Mouse (Mus musculus) macrophage (primary cell): Measurements from ENCODE around the gene Spint3. TPM values are rescaled to one million over a fixed set of nuclear protein-coding genes. Genes with fewer than 3 reads are reported as not detected.

Experiments
- H3K27ac ChIP-seq: fragments of 350-480 bp; formaldehyde crosslinking; 2 replicates; pipeline ENCODE4 v1.9.0; 2021
- H3K36me3 ChIP-seq: fragments of 350-480 bp; formaldehyde crosslinking; 2 replicates; pipeline ENCODE4 v1.9.0; 2021; ENCODE audit errors: inconsistent target
- H3K4me3 ChIP-seq: fragments of 350-480 bp; formaldehyde crosslinking; 2 replicates; pipeline ENCODE4 v1.9.0; 2021; ENCODE audit errors: inconsistent target
- H3K79me2 ChIP-seq: fragments of 350-480 bp; formaldehyde crosslinking; 2 replicates; pipeline ENCODE4 v1.9.0; 2021; ENCODE audit errors: inconsistent target
- WGBS: methylation state at CpG from one replicate; pipeline ENCODE4 v1.1.7; 2026; ENCODE audit warnings: inconsistent platforms; ENCODE audit not compliant: missing documents; 5-methylcytosine and 5-hydroxymethylcytosine counted together
- polyA plus RNA-seq: library from polyadenylated mRNA; stranded (reverse); fragments of 250-400 nt; gene quantifications from 3 replicates; pipeline ENCODE4 v1.2.4, GENCODE M21; 2018; ENCODE audit warnings: inconsistent platforms

Spint3 gene
- polyA plus RNA-seq, 1 experiment from 2014 or later, result not detected

DNA sequence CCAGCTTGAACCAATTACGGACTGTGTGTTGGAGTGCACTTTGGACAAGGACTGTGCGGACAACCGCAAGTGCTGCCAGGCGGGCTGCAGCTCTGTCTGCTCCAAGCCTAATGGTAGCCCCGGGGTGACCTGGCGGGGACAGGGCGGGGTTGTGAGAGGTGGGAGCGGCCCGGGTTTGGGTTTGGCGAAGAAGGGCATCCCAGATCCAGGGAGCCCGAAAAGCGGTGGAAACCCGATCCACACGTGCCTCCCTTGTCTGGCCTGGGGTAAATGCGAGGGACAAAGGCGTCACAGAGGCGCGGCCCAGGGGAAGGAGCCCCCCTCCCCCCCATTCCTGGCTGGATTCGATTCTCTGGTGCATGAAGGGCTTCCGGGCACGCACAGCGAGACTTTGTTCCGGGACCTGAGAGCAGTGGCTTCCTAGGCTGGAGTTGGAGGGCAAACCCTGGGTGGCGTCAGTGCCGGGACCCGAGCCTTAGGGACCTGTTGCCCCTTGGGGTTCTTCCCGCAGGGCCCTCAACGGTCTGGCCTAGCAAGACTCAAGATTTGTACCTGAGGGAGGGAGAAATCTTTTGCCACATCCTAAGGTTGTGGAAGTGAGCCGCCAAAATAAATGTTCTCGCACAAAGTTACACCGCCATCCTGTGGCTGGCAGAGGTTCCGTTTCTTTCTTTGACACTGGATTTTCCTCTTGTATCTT, 9.8 kb downstream of the Spint3 start:
- H3K79me2 ChIP-seq, result no peaks in the 10 kb centered on the region
- H3K36me3 ChIP-seq, result no peaks in the 10 kb centered on the region
- H3K4me3 ChIP-seq, result no peak overlapping the region
- no peak overlapping the region for H3K27ac ChIP-seq
- WGBS, result 11% methylated on average over 32 of the region's 32 CpGs

DNA sequence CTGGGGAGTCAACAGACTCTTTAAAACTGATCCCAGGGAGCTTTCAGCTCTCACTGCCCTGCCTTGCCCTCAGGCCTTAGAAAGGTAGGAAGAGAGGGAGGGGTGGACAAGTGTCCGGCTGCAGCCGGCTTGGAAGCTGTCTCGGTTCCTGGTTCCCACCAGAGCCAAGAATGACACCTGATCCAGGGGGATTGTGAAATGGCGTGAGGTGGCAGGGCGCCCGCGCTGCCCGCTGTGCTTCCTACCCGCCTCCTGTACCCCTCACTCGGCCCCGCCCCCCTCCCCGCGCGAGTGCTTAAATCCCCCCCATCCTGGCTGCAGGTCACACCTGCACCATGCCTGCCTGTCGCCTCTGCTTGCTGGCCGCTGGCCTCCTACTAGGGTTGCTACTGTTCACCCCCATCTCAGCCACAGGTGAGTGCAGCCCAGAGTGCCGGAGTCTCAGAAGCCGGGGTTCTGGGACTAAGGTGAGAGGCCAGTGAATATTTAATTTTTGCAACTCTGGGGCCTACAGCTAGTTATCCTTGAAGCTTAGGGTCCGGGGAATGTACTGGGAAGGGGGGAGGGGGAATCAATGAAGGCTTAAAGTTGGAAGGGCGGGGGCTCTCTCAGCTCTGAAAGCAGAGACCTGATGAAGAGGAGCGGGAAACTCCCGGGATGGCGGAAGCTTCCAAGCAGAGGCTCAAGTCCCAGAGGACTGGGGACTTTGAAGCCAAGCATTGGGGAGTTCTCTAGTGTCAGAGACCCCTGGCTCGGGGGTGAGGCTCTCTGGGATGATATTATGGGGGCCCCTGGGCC, 10.7 kb downstream of the Spint3 start, which contains the start of gene Wfdc2:
Gene Wfdc2 (plus strand): TSS at position 23 of the 798 bp plus-strand sequence.
- H3K27ac ChIP-seq, result no peak within 1 kb of the TSS
- H3K4me3 ChIP-seq, result no peak within 1 kb of the TSS
- no peaks in the 10 kb centered on the region for H3K36me3 ChIP-seq
- 72% methylated on average over 24 of the region's 24 CpGs for WGBS
- no peaks in the 10 kb centered on the region for H3K79me2 ChIP-seq

DNA sequence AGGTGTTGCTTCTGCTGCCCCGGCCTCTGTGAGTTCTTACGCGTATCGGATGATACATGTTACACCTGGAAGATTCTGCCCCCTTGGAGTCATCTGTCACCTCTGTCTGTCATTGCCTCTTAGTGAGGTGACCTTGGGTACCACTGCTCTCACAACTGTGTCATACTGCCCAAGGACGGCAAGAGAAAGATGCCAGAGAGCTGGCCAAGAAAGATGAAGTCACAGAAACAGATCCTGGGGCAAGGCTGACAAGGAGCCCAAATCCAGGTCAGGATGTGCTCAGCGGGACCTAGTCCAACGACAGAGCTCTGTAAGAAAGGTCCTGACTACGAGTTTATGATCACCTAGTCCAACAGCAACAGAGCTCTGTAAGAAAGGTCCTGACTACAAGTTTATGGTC, 13.2 kb downstream of the Spint3 start:
- Histone ChIP-seq H3K27ac (no peak overlapping the region), H3K4me3 (no peak overlapping the region), H3K79me2 (no peaks in the 10 kb centered on the region), H3K36me3 (no peaks in the 10 kb centered on the region)
- 94% methylated on average over 8 of the region's 8 CpGs for WGBS

DNA sequence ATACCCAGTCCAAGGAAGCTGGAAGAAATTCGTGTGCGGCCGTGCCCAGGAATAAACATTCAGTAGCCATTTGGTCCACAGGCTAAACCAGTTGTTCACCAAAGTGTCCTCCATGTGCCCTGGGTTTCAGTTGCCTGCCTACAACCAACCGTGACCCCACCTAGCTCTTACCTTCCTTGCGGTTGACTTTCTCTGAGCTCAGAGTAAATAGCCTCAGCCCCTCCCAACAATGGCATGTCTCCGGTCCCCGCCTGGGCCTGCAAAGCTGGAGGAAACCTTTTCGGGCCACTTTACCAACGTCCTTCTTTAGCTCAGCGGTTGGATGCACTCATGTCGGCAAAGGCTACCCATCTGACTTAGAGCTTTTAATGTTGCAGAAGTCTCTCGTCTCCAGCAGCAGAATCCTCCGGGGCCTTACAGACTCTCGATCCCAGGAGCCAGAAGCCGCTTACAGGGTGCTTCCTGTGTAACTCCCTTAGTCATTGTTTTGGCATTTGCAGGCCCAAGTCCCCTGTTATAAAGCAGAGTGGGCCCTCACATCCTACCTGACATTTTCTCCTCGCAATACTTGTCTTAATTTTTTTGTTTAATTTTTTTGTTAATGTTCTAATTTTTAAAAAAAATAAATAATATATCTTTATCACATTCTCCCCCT, 14.1 kb downstream of the Spint3 start:
- Histone ChIP-seq H3K36me3 (no peaks in the 10 kb centered on the region), H3K4me3 (no peak overlapping the region), H3K79me2 (no peaks in the 10 kb centered on the region), H3K27ac (no peak overlapping the region)
- 18% methylated on average over 16 of the region's 16 CpGs for WGBS

DNA sequence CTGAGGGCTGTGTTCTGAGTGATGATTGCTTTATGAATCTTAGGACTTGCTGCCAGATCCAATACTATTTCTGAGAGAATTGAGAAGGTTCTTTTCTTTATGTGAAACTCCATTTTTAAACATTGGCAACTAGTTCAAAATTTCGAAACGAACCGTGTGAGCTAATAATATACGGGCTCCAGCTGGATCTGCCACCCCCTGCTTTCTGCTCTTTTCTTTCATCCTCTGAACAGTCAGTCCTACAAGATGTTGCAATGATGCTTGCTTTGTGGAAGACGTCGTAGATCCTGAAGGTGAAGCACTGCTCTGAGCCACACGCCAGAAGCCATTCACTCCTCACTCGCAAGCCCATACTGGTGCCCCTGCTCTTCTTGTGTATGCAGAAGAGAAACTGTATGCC, 14.8 kb downstream of the Spint3 start:
- H3K4me3 ChIP-seq, result no peak overlapping the region
- H3K79me2 ChIP-seq, result no peaks in the 10 kb centered on the region
- no peak overlapping the region for H3K27ac ChIP-seq
- no peaks in the 10 kb centered on the region for H3K36me3 ChIP-seq
- WGBS, result 16% methylated on average over 8 of the region's 8 CpGs

DNA sequence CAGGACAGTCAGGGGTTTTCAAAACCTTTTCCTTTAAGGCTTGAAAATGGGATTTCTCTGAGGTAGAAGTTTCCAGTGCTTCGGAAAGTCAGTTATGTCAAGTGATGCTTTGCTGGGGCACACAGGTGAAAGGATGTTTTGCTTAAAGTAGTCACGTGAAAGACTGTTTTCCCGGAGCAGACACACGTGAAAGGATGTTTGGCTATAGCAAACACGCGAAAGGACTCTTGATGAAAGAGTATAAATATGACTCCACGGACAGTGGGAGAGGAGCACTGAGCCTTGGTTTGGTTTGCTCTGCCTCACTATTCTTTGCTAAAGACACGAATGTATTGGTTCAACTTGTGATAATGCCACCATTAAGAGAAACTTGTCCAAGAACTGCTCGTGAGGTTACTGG, 21.8 kb downstream of the Spint3 start:
- Histone ChIP-seq H3K4me3 (no peak overlapping the region), H3K27ac (no peak overlapping the region), H3K79me2 (no peaks in the 10 kb centered on the region), H3K36me3 (no peaks in the 10 kb centered on the region)
- 96% methylated on average over 9 of the region's 9 CpGs for WGBS

DNA sequence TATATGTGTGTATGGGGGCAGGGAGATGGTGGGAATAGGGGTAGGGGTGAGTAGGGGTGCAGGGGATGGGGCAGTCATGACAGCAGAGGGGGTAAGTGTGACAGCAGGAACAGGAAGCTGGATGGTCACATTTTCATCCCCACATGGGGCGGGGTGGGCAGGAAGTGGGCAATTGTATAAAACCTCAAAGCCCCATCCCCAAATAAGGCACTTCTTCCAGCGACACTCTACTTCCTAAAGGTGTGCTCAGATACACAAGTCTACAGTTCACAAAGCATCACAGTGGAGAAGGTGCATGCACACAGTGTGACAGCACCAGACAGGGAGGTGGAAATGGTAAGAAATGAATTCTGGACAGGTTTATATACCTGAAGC, 22.4 kb downstream of the Spint3 start:
- no peaks in the 10 kb centered on the region for H3K36me3 ChIP-seq
- H3K27ac ChIP-seq, result no peak overlapping the region
- H3K79me2 ChIP-seq, result no peaks in the 10 kb centered on the region
- H3K4me3 ChIP-seq, result no peak overlapping the region
- WGBS, result 0% methylated on average over 2 of the region's 2 CpGs

DNA sequence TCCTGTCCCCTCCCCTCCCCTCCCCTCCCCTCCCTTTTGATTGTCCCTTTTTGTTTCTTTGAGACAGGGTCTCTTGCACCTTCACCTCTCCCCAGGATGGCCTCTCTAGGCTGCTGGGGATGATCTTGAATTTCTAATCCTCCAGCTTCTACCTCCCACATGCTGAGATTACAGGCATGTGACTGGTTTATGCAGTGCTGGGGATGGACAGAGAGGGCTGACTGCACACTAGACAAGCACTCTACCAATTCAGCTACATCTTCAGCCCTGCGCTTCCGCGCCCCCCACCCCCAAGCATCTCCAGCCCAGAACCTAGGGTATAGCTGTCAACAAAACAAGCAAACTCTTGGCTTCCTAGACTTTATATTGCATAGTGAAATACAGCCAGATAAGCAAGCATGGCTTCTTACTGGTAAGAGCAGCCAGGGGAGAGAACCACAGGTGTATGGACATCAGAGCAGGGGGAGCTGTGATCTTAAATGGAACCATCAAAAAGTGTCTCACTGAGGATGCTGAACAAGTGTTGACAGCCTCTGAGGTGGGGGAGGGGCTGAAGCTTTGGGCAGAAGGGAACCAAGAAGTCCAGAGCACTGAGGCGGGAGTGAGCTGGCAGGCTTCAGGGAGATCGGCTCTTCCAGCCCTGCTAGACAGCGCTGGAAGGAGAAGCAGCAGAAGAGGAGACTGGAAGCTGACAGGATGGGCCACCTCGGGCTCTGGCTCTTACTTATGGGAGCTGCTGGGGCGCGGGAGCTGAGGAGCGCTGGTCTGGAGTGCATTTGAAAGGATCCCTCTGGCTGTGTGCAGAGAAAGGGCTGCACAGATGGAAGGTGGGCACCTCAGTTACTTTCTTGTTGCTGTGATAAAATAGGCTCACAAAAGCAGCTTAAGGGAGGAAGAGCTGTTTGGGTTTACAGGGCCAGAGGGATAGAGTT, 23.0 kb downstream of the Spint3 start:
- WGBS, result 46% methylated on average over 10 of the region's 10 CpGs
- Histone ChIP-seq H3K36me3 (no peaks in the 10 kb centered on the region), H3K27ac (no peak overlapping the region), H3K4me3 (no peak overlapping the region), H3K79me2 (no peaks in the 10 kb centered on the region)

DNA sequence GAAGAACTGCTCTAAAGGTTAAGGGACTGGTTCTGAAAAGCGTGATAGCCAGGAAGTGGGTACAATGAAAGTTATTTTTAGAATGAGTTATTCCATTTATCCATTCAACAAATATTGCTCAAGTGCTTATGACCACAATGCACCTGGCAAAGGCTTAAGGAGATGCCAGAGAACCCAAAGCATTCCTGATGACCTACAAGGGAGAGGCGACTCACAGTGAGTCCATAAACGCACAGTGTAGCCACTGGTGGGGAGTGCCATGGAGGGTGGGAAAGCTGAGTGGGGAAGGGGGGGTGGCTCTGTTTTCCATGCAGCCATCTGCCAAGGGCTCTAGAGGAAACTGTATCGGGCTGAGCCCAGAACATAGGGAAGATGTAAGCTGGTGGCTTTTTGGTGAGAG, 23.9 kb downstream of the Spint3 start:
- Histone ChIP-seq H3K4me3 (no peak overlapping the region), H3K79me2 (no peaks in the 10 kb centered on the region), H3K27ac (no peak overlapping the region), H3K36me3 (no peaks in the 10 kb centered on the region)
- WGBS, result 72% methylated on average over 4 of the region's 4 CpGs

DNA sequence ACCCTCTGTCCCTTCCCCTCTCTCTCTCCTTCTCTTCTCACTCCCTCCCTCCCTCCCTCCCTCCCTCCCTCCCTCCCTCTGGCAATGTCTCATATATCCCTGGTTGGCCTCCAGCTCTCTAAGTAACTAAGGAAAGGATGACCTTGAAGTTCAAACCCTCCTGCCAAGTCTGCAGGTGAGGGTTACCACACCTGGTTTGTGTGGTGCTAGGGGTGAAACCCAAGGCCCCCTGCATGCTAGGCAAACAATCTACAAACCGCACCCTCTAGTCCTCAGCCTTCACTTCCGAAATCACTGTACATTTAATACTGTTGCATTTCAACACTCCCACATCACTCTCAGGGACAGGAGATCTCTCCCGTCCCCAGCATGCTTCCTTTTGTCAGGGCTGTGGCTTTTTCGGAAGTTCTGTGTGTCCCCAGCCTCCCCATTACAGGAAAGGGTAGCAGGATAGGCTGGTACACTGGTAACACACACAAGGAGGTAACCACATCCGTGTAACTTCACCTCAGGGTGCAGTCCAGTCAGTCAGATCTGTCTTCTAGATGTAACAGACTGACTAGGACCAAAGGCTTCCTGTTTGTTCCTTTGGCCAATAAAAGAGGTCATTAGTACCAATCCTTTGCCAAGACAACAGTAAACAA, 28.7 kb downstream of the Spint3 start:
- no peak overlapping the region for H3K4me3 ChIP-seq
- H3K27ac ChIP-seq, result no peak overlapping the region
- H3K36me3 ChIP-seq, result no peaks in the 10 kb centered on the region
- 3% methylated on average over 5 of the region's 5 CpGs for WGBS
- no peaks in the 10 kb centered on the region for H3K79me2 ChIP-seq

DNA sequence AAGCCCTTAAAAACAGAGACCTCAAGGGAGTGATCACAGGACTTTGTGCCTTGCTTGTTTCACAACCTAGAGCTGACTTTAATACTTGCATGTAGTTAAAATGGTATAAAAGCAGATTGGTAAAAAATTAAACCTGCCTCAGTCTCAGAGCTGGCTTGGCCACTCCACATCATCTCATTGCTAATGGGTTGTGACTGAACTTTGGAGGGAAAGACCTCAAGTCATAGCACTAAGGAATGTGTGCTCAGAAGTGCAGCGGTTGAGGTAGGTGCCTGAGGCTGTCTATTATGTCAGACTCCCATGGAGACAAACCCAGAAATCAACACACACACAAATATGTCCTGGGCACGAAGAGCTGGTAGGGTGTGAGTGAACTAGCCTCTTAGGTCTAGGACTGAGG, 29.5 kb downstream of the Spint3 start:
- H3K36me3 ChIP-seq, result no peaks in the 10 kb centered on the region
- 81% methylated on average over 2 of the region's 2 CpGs for WGBS
- H3K79me2 ChIP-seq, result no peaks in the 10 kb centered on the region
- H3K27ac ChIP-seq, result no peak overlapping the region
- no peak overlapping the region for H3K4me3 ChIP-seq

DNA sequence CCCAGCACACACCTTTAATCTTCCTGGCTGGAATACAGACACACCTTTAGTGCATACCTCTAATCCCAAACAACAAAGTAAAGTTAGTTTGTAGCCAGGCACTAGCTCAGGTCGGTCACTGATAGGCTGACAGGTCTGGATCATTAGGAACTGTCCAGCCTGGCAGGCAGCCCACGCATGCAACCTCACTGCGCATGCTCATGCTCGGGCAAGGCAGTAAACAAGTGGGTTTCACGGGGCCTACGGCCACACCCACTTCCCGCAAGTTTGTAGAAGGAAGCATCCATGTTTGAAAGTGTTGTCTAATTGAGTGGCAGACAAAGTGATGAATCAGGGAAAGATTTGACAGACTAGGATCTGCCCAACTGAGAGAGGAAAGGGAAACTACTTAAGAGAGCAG, 30.7 kb downstream of the Spint3 start:
- H3K27ac ChIP-seq, result no peak overlapping the region
- no peak overlapping the region for H3K4me3 ChIP-seq
- no peaks in the 10 kb centered on the region for H3K36me3 ChIP-seq
- no peaks in the 10 kb centered on the region for H3K79me2 ChIP-seq
- WGBS, result 96% methylated on average over 5 of the region's 7 CpGs

DNA sequence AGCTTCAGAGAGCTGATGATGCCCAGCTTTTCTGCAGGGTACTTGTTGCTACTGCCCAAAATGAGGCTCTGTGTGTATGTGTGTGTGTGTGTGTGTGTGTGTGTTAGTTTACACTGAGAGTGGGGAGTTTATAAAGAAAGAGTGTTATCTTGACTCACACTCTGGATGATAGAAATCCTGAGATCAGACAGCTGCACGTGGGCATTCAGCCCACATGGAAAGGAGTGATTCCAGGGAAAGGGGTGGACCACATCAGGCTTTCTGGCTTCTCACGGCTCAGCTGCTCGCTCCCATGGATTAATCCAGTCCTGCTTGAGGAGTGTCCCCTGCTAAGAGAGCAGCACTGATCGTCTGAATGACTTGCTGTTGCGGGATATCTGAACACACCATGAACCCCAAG, 31.1 kb downstream of the Spint3 start:
- WGBS, result 92% methylated on average over 5 of the region's 5 CpGs

More for the DNA sequence above, 31.1 kb downstream of the Spint3 start:
- no peak overlapping the region for H3K4me3 ChIP-seq
- no peaks in the 10 kb centered on the region for H3K79me2 ChIP-seq
- no peak overlapping the region for H3K27ac ChIP-seq
- no peaks in the 10 kb centered on the region for H3K36me3 ChIP-seq
